Mouse (Mus musculus) kidney, postnatal 14 days (tissue): ENCODE results near the gene Ntsr1.

Source experiments
- DNase-seq: peaks from one replicate; pipeline ENCODE4 v3.0.0; 2022; ENCODE audit warnings: mixed read lengths

The Ntsr1 gene

GRCm38 (mm10) chr2:180508455-180509115 is 8.8 kb downstream of the Ntsr1 start:
- no peak for DNase-seq

GRCm38 (mm10) chr2:180510867-180511266 is 11.1 kb downstream of the Ntsr1 start:
- no peak for DNase-seq

DNA sequence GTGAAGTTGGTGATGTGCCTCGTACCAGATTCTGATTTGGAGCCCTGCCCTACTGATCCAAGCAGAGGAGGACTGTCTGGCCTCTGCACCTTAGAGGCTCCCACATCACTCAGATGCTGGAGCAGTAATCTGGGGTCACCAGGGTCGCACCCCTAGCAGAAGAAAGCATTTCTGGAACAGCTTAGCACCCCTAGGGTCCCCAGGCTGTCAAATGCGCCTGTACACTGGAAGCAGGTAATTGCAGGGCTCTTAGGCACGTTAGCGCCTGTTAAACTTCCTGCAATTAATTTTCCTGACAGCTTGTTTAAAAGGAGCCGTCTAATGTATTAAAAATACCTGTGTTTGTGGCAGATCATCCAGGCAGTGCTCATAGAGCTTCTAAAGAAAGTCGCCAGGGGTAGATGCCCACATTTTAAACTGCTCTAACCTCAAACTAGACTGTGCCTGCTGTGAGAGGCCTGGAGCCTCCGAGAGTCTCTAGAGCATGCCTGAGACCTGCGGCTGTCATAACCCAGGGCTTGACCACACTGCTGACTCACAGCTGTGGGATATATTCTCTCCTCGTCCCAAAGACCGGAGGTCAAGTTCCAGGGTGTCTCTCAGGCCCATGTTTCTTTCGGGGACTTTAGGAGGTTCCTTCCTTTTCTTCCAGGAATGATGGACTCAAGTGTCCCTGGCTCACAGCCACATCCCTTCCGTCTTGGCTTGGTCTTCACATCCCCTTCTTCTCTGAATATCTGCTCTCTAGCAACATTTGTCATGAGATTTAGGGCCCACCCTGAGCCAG is 12.3 kb downstream of the Ntsr1 start:
- DNase-seq, result peak; percentile 47

DNA sequence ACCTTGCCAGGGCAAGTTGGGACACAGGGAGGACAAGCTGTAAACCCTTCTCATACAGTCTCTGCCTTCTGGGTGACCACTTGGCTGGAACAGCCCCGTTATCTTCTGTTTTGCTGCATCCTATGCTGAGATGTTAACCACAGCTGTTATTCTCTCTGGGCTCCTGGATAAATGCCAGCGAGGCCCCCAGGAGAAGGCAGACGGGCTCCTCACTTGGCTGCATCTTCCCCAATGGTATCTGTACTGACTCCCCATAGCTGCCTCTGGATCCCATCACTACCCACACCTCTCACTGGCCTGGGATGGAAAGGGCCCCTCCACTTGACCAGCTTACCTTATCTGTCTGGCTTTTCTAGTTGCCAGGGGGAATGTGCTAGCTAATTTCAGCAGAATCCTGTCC is 13.2 kb downstream of the Ntsr1 start:
- DNase-seq, result no peak

DNA sequence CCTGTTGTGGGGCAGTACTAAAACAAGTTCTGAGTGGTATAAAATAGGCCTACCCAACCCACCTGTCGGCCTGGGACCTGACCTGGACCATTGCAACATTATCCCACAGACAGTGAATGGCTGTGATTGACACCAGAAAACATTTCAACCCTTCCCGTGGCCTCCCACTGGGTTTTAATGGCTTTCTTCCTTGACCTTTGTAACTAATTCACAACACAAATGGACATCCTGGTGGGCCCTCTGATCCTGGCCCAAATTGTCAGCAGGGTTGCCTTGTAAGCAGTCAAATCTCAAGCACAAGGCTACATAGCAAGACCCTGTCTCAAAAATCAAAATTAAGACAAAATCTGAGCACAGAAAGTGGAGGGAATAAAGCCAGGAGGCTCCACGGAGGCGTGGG is 14.1 kb downstream of the Ntsr1 start:
- no peak for DNase-seq

DNA sequence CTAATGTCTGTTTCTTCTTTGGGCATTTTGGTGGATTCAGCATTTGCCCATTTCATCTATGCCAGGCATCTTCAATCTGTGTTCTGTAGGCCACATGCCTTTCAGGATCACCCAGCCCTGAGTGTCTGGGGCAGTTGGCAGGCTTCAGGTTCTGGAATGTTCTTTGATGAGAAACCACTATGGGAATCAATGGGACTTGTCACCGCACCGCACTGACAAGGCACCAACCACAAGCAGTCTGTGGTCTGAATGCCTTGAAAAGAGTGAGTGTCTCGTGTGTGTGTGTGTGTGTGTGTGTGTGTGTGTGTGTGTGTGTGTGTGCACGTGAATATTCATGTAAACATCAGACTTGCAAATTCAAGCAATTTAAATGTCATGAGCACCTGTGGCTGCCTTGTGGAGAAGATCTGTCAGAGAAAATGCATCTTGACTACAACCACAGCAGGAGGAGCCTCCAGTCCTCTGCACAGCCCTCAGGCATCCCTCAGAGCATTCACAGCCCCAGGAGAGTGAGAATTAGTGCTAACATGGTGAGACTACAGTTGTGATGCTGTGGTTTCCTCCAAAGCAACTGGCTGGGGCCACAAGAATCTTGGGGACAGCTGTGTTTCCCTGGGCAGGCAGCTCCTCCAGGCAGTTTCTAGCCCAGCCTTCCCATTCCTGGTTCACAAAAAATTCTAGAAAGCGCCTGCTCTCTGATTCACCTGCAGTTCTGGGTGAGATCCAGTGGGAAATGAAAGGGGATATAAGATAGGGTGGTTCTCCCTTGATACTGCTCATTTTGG is 21.9 kb downstream of the Ntsr1 start:
- no peak for DNase-seq

DNA sequence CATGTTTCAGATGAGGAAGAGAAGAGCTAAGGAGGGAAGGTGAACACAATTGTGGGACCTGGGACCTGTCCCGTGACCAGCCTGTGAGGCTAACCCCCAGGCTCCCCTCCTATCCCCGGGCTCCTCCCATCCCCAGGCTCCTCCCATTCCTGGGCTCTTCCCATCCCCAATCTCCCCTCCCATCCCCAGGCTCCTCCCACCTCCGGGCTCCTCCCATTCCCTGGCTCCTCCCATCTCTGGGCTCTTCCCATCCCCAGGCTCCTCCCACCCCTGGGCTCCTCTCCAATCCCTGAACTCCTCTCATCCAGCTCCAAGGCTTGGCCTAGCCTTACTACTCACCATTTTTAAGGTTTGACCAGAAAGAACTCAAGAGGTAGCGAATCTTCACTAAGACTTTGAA is 23.0 kb downstream of the Ntsr1 start:
- no peak for DNase-seq

GRCm38 (mm10) chr2:180527447-180527846 is 27.7 kb downstream of the Ntsr1 start:
- no peak for DNase-seq

DNA sequence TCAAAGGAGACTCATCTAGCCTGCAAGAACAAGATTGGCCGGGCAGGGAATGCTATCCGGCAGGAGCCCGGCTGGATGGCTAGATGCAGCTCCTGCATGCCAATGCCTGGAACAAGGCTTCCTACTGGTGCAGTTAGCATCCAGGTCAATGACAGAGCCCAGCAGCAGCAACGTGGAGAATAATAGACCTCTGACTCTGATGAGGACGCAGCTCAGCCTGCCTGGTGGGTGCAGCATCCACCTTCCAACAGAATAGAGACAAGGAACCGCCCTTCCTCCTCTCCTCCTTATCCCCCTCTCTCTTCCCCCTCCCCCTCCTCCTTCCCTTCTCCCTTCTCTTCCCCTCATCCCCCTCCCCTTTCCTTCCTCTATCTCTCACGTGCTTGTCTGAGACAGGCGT is 28.1 kb downstream of the Ntsr1 start:
- DNase-seq, result no peak

DNA sequence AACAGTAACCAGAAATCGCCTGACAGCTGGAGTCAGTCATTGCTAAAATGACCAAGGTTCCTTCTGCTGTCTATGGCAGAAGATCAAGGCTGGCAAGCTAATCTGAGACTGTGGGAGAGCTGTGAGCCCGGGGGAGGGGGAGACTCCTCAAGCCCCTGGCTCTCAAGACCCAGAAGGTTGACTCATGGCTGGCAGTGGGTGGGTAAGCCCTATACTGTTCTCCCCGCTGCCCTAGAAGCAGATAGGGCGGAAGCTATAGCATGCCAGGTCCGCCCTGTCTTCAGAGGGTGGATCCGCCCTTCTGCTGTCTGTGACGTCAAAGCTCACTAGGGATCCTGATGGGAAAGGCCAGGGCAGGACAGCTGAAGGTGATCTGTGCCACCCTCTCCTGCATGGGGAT is 30.4 kb downstream of the Ntsr1 start:
- no peak for DNase-seq

DNA sequence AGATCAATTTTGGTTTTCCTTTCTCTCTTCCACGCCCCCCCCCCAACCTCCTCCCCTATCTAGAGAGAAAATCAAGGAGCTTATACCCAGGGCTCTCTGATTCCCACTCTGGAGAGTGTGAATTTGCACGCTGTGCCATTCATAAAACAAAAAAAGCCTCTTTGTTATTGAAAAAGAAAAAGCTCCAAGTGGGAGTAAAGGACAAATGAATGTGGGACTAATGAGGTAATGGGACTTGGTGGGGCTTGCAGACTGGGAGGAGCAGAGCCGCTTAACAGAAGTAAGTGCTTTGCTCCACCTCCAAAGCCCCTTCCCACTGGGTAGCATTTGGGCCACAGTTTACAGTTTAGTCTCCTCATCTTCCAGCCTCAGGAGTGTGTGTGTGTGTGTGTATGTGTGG is 30.8 kb downstream of the Ntsr1 start:
- DNase-seq, result no peak

- no peak for DNase-seq
Observed at GRCm38 (mm10) chr2:180531671-180532385, 32.1 kb downstream of the Ntsr1 start.

DNA sequence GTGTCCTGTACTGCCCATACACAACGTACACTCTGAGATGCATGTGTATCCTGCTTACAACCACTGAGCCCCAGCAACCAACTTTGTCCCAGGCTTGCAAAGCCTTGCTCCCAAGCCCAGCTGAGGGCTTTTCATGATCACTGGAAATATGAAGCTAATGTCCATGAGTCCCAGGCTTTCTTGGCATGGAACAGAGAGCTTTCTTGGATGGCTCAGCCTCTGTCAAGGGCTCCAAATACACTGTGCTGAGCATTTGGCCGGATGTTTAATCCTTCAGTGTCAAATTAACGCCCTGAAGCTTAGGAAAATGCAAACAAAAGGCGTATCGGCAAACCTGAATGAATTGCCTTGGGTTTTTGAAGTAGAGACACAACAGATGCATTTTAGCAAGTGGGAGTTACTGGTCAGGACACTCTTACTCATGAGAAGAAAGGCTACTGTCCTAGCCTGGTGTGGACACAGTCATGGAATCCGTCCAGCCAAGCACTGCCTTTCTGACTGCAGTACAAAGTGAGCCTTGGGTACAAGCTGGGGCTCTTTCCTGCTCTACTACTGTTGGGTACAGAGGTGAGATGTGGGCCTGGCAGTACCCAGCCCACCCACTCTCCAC is 32.7 kb downstream of the Ntsr1 start:
- DNase-seq, result no peak

DNA sequence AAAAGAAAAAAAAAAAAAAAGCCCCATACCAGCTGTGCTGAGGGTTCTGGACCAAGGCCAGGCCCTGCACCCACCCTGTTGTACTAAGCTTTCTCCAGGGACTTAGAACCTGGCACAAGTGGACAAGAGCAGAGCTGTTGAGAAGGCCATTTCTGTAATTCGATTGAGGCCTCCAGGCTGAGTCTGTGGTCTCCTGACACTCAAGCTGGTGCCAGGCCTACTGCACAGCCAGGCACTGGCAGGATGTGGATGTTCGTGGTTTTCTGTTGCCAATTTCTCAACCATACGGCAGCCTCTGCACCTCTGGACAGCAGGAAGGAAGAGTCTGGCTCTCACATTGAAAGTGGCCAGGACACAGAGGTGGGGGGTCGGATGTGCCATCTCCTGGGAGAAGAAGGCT is 33.5 kb downstream of the Ntsr1 start:
- no peak for DNase-seq

GRCm38 (mm10) chr2:180543675-180544074 is 43.9 kb downstream of the Ntsr1 start:
- no peak for DNase-seq

GRCm38 (mm10) chr2:180545046-180545445 is 45.3 kb downstream of the Ntsr1 start:
- DNase-seq, result no peak

DNA sequence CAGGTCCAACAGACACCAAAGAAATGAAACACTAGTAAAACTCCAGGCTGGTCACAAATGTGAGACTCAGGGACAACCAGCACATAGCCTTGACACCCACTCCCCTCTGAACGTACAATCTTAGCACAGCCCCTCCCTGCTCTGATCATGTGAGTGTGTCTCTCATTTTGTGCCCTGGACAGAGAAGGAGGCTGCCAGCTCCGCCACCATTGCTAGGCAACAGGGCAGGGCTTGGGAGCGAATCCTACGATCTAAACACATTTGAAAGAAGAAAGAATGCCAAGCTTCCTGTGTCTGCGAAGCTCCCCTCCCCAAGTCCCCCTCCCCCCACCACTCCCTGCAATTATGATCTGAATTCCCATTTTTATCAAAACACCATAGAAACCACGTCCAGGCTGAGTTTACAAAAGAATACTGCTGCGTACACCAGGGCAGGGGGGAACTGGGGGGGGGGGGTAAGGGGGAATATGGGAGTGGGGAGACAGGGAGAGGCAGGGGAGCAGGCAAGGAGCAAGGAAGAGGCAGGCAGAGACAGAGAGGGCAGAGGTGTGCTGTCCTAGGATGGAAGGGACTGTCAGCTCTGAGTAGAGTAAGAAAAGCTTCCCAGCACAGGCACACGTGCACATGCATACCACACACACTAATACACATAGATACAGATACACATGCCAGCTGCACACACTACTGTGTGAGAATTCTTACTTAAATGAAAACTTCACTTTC is 47.8 kb downstream of the Ntsr1 start:
- no peak for DNase-seq

GRCm38 (mm10) chr2:180552340-180552739 is 52.6 kb downstream of the Ntsr1 start:
- no peak for DNase-seq

DNA sequence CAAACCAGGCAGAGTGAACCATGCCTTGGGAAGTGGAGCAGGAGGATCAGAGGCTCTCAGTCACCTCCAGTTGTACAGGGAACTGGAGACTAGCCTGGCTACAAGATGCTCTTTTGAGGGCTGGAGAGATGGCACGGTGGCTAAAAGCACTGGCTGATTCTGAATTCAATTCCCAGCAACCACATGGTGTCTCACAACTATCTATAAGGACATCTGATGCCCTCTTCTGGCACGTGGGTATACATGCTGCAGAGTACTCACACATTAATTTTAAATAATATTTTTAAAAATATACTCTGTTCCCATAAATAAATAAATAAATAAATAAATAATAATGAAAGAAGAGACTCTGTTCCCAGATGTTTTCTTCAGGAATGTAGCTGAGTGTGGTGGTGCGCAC is 55.4 kb downstream of the Ntsr1 start:
- no peak for DNase-seq

- DNase-seq, result no peak
Observed at GRCm38 (mm10) chr2:180556470-180556869, 56.7 kb downstream of the Ntsr1 start.

DNA sequence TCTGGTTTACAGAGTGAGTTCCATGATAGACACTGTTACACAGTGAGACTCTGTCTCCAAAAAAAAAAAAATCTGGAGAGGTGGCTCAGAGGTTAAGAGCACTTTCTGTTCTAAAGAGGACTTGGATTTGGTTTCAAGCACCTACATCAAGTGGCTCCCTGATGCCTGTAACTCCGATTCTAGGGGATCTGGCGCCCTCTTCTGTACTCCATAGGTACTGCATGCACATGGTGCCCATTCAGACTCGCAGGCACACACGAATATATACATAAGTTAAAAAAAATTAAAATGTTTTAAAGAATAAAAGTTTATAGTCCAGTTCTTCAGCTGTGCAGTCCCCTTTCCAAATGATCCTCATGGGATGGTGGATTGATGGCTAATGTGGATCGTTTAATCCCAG is 60.5 kb downstream of the Ntsr1 start:
- DNase-seq, result no peak

DNA sequence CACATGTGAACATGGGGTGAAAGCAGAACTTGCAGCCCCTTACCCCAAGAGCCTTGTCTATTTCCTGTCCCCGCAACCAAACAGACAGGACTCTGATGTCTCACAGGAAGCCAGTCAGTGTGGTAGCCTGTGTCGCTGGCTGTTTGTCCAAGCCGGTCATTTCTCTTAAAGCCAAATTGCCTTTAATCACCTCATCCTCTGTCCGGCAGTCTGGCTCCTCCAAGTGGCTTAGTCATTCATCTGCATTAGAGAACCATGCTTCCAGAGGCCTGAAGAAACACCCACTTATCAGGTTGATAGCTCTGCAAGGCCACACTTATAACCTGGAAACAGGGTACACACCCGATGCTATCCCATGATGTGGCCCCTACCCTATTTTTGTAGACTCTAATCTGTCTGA is 62.4 kb downstream of the Ntsr1 start:
- no peak for DNase-seq
